20 mouse cellular contexts compared by ENCODE assay signal in the genomic region with DNA sequence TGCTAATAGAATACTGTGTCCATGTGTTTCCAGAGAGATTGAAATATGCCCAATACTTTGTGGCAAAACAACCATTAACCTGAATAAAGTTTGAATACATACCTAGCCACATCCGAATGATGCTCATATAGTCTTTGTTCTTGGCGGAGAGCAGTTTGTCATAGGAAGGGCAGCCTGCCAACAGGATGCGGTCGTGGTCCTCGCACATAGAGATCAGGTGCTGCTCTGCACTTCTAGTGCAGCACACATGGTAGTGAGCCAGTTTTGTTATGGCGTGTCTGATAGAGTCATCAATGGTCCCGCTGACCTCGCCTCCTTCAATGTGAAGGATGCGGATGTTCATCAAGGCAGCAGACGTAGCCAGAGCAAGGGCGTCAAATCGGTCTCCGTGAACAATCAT. TPM values are rescaled to one million over a fixed set of nuclear protein-coding genes. Genes with fewer than 3 reads are reported as not detected.
DNase-seq lines count a peak whose midpoint lies in the region; ATAC-seq lines count a peak whose summit lies in the region.
"Had no signal": no experiment of that assay in that cellular context is flagged by ENCODE, and none has a peak within 500 bp of the region (broad histone marks: within the 10 kb centered on the region; RNA-seq: fewer than 3 reads in every experiment).

No protein-coding gene starts in this region.

- peak; percentile 92 for ATAC-seq in activated CD4-positive, CD25-positive, alpha-beta regulatory T cell, adult 4 months
- 0 out of 2 replicates have a peak, but pooled peaks have one; percentile 26 for ATAC-seq in neutrophil, adult 5-6 weeks (ENCODE audit: extremely low read depth, insufficient number of reproducible peaks, low FRiP score, poor library complexity, severe bottlenecking)
- ATAC-seq: forebrain, postnatal 0 days; hindbrain, embryonic 16.5 days; intestine, embryonic 16.5 days; midbrain, embryonic 16.5 days had no signal

- DNase-seq in 416B (ENCODE audit: low read depth) (peak; percentile 25), MN1 (ENCODE audit: low spot score) (no peak)
- peak; percentile 77 for DNase-seq in CD4-positive, CD25-positive, alpha-beta regulatory T cell, adult 2 months (ENCODE audit: low read depth, low spot score)
- DNase-seq in adrenal gland, postnatal 10 days: no peak
- no peak for DNase-seq in spleen, postnatal 10 days (ENCODE audit: low spot score in 2 of 2)
- DNase-seq: adrenal gland, postnatal 36 days; B cell, adult 2 months; cerebellum, adult 18-20 months; cerebellum, postnatal 10 days; forebrain, postnatal 0 days; gastrocnemius, postnatal 14 days; kidney, adult 8-10 months; kidney, postnatal 4 days; lung, embryonic 14.5 days; lung, postnatal 14 days had no signal

RNA-seq across cellular contexts. Expression of gene Gne, which starts 24.3 kb away (rescaled TPM):
- 10 to 100 TPM; 14.1 to 17.9 TPM for polyA plus RNA-seq in activated CD4-positive, CD25-positive, alpha-beta regulatory T cell, adult 4 months (2017; shearing (Covaris generic))
- 22.9 and 23.8 TPM in 2 replicates for total RNA-seq in neutrophil, adult 5-6 weeks (2017)
- 10 to 100 TPM; 37.1 to 68.5 TPM for total RNA-seq in adrenal gland, postnatal 10 days (2021)

RNA-seq across cellular contexts. Expression of gene Clta, which starts 55.4 kb away (rescaled TPM):
- polyA plus RNA-seq in activated CD4-positive, CD25-positive, alpha-beta regulatory T cell, adult 4 months (2017; shearing (Covaris generic)): 100 to 1,000 TPM; 109 to 116 TPM
- total RNA-seq in neutrophil, adult 5-6 weeks (2017): 339 TPM in 2 replicates
- 100 to 1,000 TPM; 156 to 174 TPM for total RNA-seq in adrenal gland, postnatal 10 days (2021)

Comparison
In these comparisons a context has a peak if more than half of its experiments do, and no peak if none do; other contexts are left out.
1. DNase-seq: peak in 416B (single experiment) and CD4-positive, CD25-positive, alpha-beta regulatory T cell, adult 2 months (single experiment); none in adrenal gland, postnatal 10 days (single experiment), spleen, postnatal 10 days (0 of 2) and MN1 (single experiment).